Mouse (Mus musculus) left cerebral cortex, postnatal 10 days (tissue): Measurements from ENCODE around the gene Gata5. TPM values are rescaled to one million over a fixed set of nuclear protein-coding genes. Genes with fewer than 3 reads are reported as not detected.

Source experiments
- DNase-seq, 2 experiments: peaks; one replicate each; pipeline ENCODE4 v3.0.0; 2021 to 2022; ENCODE audit warnings: low spot score in 2 of 2, mixed read lengths in 1 of 2; ENCODE audit errors: extremely low spot score in 1 of 2
- intact Hi-C: fragments of 180-260 bp; cut with DNase I; formaldehyde crosslinking; loops from one replicate; pipeline ENCODE4 v1.15.1; 2025
- total RNA-seq, 2 experiments: library from RNA; stranded (reverse); gene quantifications; 2 replicates each; pipeline ENCODE4 v1.2.3; 2021

Gata5 gene
- total RNA-seq, 2 experiments from 2014 or later: not detected

DNA sequence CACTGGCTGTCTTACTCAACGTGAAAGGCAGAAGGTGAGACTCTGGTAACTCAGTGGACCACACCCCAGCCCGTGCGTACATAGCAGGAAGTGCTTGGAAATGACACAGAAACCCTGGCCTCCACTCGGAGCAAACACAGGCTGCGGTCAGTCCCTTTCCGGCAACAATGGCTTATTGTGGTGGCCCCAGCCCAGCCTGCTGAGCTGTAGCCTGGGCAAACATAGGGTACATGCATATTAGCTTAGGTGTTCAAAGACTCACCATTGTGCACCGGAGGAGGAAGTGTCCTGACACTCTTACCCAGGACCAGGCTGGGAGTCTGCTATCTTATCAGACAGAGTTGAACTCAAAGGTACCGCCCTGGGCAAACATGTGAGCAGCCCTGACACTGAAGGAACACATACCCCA is 57.6 kb downstream of the Gata5 start:
- no peak for DNase-seq
- intact Hi-C loops: loop anchor here (2.0 to 10.0 kb wide), 3 partner anchors 155 to 498 kb away; partner anchors contain the start of gene Bhlhe23

DNA sequence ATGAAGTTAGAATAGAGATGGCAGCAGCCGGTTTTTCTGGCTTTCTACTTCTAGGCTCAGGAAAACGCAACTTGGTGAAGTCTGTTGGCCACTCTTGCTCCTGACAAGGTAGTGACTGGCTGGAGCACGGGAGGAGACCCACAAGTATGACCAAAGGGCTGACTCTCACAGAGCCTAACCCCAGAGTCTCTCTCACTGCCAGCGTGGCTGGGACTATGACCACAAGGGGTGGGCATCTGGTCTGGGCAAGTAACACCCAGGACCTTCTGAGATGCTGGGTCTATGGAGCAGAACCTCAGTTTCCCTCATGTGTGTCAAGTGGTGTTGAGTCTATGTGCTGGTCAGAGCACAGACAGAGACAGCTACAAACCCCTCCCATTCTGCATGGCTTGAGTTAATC is 58.1 kb downstream of the Gata5 start:
- intact Hi-C loops: loop anchor here (2.0 to 10.0 kb wide), 3 partner anchors 156 to 498 kb away; partner anchors contain the start of gene Bhlhe23
- DNase-seq: no peak

DNA sequence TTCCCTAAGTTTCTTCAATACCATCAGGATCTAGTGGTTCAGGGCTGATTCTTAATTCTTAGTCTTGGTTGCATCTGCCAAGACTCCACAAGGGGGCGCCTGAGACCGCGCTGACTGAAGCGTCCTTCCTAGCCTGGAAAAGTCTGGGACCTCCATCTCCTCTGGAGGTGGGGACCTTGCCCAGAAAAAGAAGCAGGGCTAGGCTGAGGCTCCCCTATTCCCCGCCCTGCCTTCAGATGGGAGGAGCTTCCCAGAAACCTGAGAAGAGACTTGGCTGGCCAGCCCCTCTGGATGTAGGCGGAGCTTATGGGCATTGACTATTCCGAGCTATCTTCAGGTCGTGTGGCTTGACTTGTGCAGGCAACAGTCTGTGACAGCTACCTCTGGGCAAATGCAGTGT is 58.7 kb downstream of the Gata5 start:
- peak; percentile 69 to 80 for DNase-seq
- intact Hi-C loops: loop anchor here (1.0 to 10.0 kb wide), 4 partner anchors 71 to 499 kb away; partner anchors contain the start of gene Bhlhe23

Other genes with a start within 250 kb of the Gata5 start
- 10 to 100 TPM; 35.9 to 42.1 TPM for gene Hrh3, start 230.2 kb downstream of the Gata5 start, total RNA-seq
- gene Osbpl2, start 215.4 kb downstream of the Gata5 start, total RNA-seq: 10 to 100 TPM; 54.1 to 58.4 TPM
- gene Adrm1, start 163.2 kb downstream of the Gata5 start, total RNA-seq: 100 to 1,000 TPM; 111 to 112 TPM
- 1 to 10 TPM; 7.1 to 9.4 TPM for gene Lama5, start 108.8 kb downstream of the Gata5 start, total RNA-seq
- 100 to 1,000 TPM; 551 to 611 TPM for gene Rps21, start 77.3 kb downstream of the Gata5 start, total RNA-seq
- 10 to 100 TPM; 37.6 TPM for gene Cables2, start 61.2 kb downstream of the Gata5 start, total RNA-seq
- not detected for gene Rbbp8nl, start 44.8 kb downstream of the Gata5 start, total RNA-seq
- gene Slco4a1, start 121.5 kb upstream of the Gata5 start, total RNA-seq: 1 to 10 TPM; 1.5 TPM
- 10 to 100 TPM; 27.3 to 29.2 TPM for gene Ntsr1, start 165.3 kb upstream of the Gata5 start, total RNA-seq
- 10 to 100 TPM; 18.9 to 20.1 TPM for gene Mrgbp, start 246.6 kb upstream of the Gata5 start, total RNA-seq